Mouse (Mus musculus) kidney, postnatal 0 days (tissue): ENCODE results near the gene Stn1. TPM values are rescaled to one million over a fixed set of nuclear protein-coding genes. Genes with fewer than 3 reads are reported as not detected.
A peak's percentile ranks its signal among the peaks of the same experiment; 100 is the strongest.

Experiments
- ATAC-seq: fragments of 200-750 bp; cut with Nextera tagmentation; replicated peaks from 2 replicates; pipeline ENCODE4 v1.8.0; 2017; ENCODE audit warnings: low read depth, moderate number of reproducible peaks, moderate TSS enrichment, moderate library complexity; ENCODE audit not compliant: low FRiP score
- DNase-seq: peaks from one replicate; pipeline ENCODE4 v3.0.0-alpha.2; 2016; ENCODE audit warnings: low spot score
- H3K27ac ChIP-seq: fragments of 300-500 bp; sonication (generic); 2 replicates; pipeline ENCODE4 v1.5.1; 2014; ENCODE audit warnings: mild to moderate bottlenecking
- H3K27me3 ChIP-seq: fragments of 300-500 bp; sonication (generic); 2 replicates; pipeline ENCODE4 v1.6.1; 2014; ENCODE audit warnings: low read length, mixed read lengths; ENCODE audit not compliant: insufficient read depth
- H3K36me3 ChIP-seq: fragments of 300-500 bp; sonication (generic); 2 replicates; pipeline ENCODE4 v1.6.1; 2014; ENCODE audit warnings: low read length, mixed read lengths; ENCODE audit not compliant: insufficient read depth
- H3K4me1 ChIP-seq: fragments of 300-500 bp; sonication (generic); replicated peaks from 2 replicates; pipeline ENCODE4 v1.6.1; 2014; ENCODE audit warnings: antibody characterized with exemption, low read length, mixed read lengths; ENCODE audit not compliant: insufficient read depth
- H3K4me2 ChIP-seq: fragments of 300-500 bp; sonication (generic); 2 replicates; pipeline ENCODE4 v1.6.1; 2014; ENCODE audit warnings: mild to moderate bottlenecking, low read length, moderate library complexity, mixed read lengths
- H3K4me3 ChIP-seq: fragments of 300-500 bp; sonication (generic); replicated peaks from 2 replicates; pipeline ENCODE4 v1.5.1; 2014; ENCODE audit warnings: low read depth, low read length
- H3K9ac ChIP-seq: fragments of 300-500 bp; sonication (generic); 2 replicates; pipeline ENCODE4 v1.6.1; 2014; ENCODE audit warnings: low read depth, low read length
- H3K9me3 ChIP-seq: fragments of 300-500 bp; sonication (generic); replicated peaks from 2 replicates; pipeline ENCODE4 v1.6.1; 2016; ENCODE audit warnings: low read length, inconsistent platforms, mixed read lengths
- CTCF ChIP-seq: IDR thresholded peaks from 2 replicates; pipeline ENCODE4 v1.5.1; 2016; ENCODE audit warnings: antibody characterized with exemption, low read depth, mild to moderate bottlenecking, moderate library complexity
- WGBS: fragments of 180-500 bp; shearing (Covaris S2); extraction: QIAGEN DNeasy Blood & Tissue Kit; methylation state at CpG from one replicate; pipeline ENCODE4 v1.1.7; 2014; 5-methylcytosine and 5-hydroxymethylcytosine counted together
- polyA plus RNA-seq: library from polyadenylated mRNA; unstranded; fragments of >200 nt; fragmentation: Nextera tagmentation; extraction: Ambion mirVana; gene quantifications from 2 replicates; pipeline ENCODE4 v1.2.1, GENCODE M21; 2015

Gene Stn1
- polyA plus RNA-seq, 1 experiment from 2014 or later = 31.5 TPM

- no peaks in the 10 kb centered on the region for H3K9me3 ChIP-seq
- H3K27me3 ChIP-seq = no peaks in the 10 kb centered on the region
- no peaks in the 10 kb centered on the region for H3K4me1 ChIP-seq
- H3K27ac ChIP-seq = no peak overlapping the region
- DNase-seq (no peak), ATAC-seq (no peak)
- H3K4me3 ChIP-seq = no peak overlapping the region
- H3K4me2 ChIP-seq = no peak overlapping the region
- no peak overlapping the region for H3K9ac ChIP-seq
- H3K36me3 ChIP-seq = peaks cover 18% of the 10 kb centered on the region; the same call in 1 of the 2 replicates
- 85% methylated on average over 5 of the region's 5 CpGs for WGBS
- no peak for TF ChIP-seq CTCF
Observed at GRCm38 (mm10) chr19:47521403-47521802, 15.9 kb downstream of the Stn1 start.

GRCm38 (mm10) chr19:47519163-47519893, 18.0 kb downstream of the Stn1 start:
- Histone ChIP-seq H3K27ac (no peak overlapping the region), H3K4me3 (no peak overlapping the region), H3K4me2 (no peak overlapping the region), H3K27me3 (no peaks in the 10 kb centered on the region), H3K9me3 (no peaks in the 10 kb centered on the region), H3K9ac (no peak overlapping the region), H3K36me3 (peaks cover 30% of the 10 kb centered on the region; the same call in 1 of the 2 replicates), H3K4me1 (no peaks in the 10 kb centered on the region)
- no peak for ATAC-seq
- WGBS = 90% methylated on average over 8 of the region's 8 CpGs
- DNase-seq = no peak
- TF ChIP-seq CTCF = no peak

- no peaks in the 10 kb centered on the region for H3K4me1 ChIP-seq
- no peak overlapping the region for H3K9ac ChIP-seq
- ATAC-seq (no peak), DNase-seq (peak; percentile 15)
- WGBS = 78% methylated on average over 24 of the region's 24 CpGs
- H3K27ac ChIP-seq = no peak overlapping the region
- H3K27me3 ChIP-seq = no peaks in the 10 kb centered on the region
- no peak overlapping the region for H3K4me2 ChIP-seq
- no peak for TF ChIP-seq CTCF
- no peak overlapping the region for H3K4me3 ChIP-seq
- H3K9me3 ChIP-seq = no peaks in the 10 kb centered on the region
- H3K36me3 ChIP-seq = peaks cover 28% of the 10 kb centered on the region; the same call in 1 of the 2 replicates
Observed at GRCm38 (mm10) chr19:47518475-47519162, 18.7 kb downstream of the Stn1 start.

GRCm38 (mm10) chr19:47517570-47517969, 19.7 kb downstream of the Stn1 start:
- WGBS = 73% methylated on average over 8 of the region's 8 CpGs

GRCm38 (mm10) chr19:47516879-47517278, 20.4 kb downstream of the Stn1 start:
- Histone ChIP-seq H3K4me1 (no peaks in the 10 kb centered on the region), H3K27ac (no peak overlapping the region), H3K9me3 (no peaks in the 10 kb centered on the region), H3K4me3 (no peak overlapping the region), H3K27me3 (no peaks in the 10 kb centered on the region), H3K9ac (no peak overlapping the region), H3K36me3 (peaks cover 20% of the 10 kb centered on the region; the same call in 1 of the 2 replicates), H3K4me2 (no peak overlapping the region)
- 92% methylated on average over 12 of the region's 12 CpGs for WGBS
- ATAC-seq = no peak
- DNase-seq = no peak
- TF ChIP-seq CTCF = no peak

More at GRCm38 (mm10) chr19:47517570-47517969, 19.7 kb downstream of the Stn1 start:
- DNase-seq (no peak), ATAC-seq (no peak)
- peaks cover 23% of the 10 kb centered on the region; the same call in 1 of the 2 replicates for H3K36me3 ChIP-seq
- no peak for TF ChIP-seq CTCF
- no peak overlapping the region for H3K4me3 ChIP-seq
- H3K4me1 ChIP-seq = no peaks in the 10 kb centered on the region
- H3K9ac ChIP-seq = no peak overlapping the region
- H3K27me3 ChIP-seq = no peaks in the 10 kb centered on the region
- no peak overlapping the region for H3K27ac ChIP-seq
- H3K4me2 ChIP-seq = no peak overlapping the region
- H3K9me3 ChIP-seq = no peaks in the 10 kb centered on the region

GRCm38 (mm10) chr19:47515091-47515490, 22.2 kb downstream of the Stn1 start:
- H3K4me1 ChIP-seq = peaks cover 5% of the 10 kb centered on the region; the same call in 1 of the 2 replicates
- no peak for DNase-seq
- 40% methylated on average over 5 of the region's 5 CpGs for whole genome bisulfite sequencing
- no peak overlapping the region for H3K9ac ChIP-seq
- H3K4me3 ChIP-seq = no peak overlapping the region
- H3K27ac ChIP-seq = no peak overlapping the region
- peaks cover 18% of the 10 kb centered on the region; the same call in 1 of the 2 replicates for H3K36me3 ChIP-seq
- H3K4me2 ChIP-seq = no peak overlapping the region
- ATAC-seq = no peak
- H3K27me3 ChIP-seq = no peaks in the 10 kb centered on the region
- TF ChIP-seq CTCF = no peak
- H3K9me3 ChIP-seq = no peaks in the 10 kb centered on the region
